Mouse (Mus musculus) activated CD4-positive, CD25-positive, alpha-beta regulatory T cell, adult 4 months (primary cell): ENCODE measurements around the gene C1d. TPM values are rescaled to one million over a fixed set of nuclear protein-coding genes. Genes with fewer than 3 reads are reported as not detected.
"Not testable (repeated sequence)": the region's sequence is repeated elsewhere in the genome, so short reads cannot be mapped to it uniquely, and the experiment has no call there.

Experiments
- ATAC-seq: one replicate; pipeline ENCODE4 v1.8.0; 2017
- polyA plus RNA-seq, 2 experiments: library from polyadenylated mRNA; unstranded; fragments of 100-300 nt; shearing (Covaris generic); gene quantifications; one replicate each; pipeline ENCODE4 v1.2.1; 2017

The C1d gene
- 100 to 1,000 TPM in 1 of 2 experiments, 10 to 100 TPM in 1; 75.8 to 109 TPM for polyA plus RNA-seq

DNA sequence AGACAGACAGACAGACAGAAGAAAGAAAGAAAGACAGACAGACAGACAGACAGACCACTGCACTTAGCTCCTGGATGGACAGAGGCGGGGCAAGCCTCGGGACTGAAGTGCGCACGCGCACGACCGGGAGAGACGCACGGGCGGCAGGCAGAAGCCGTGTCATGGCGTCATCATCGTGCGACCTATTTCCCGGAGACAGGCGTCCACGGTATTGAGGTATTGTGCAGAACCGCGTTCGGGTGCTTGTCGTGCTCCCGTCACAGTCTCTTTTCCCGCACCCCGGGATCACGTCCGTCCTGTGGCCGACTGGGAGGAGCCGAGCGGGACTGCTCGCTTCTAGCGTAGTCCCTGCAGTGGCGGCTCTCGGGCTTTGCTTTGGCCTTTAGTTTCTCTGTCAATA lies at the start of gene C1d:
Gene C1d, plus strand, starts transcription at position 137 of the 400 bp plus-strand sequence.
- ATAC-seq = peak; percentile 84

DNA sequence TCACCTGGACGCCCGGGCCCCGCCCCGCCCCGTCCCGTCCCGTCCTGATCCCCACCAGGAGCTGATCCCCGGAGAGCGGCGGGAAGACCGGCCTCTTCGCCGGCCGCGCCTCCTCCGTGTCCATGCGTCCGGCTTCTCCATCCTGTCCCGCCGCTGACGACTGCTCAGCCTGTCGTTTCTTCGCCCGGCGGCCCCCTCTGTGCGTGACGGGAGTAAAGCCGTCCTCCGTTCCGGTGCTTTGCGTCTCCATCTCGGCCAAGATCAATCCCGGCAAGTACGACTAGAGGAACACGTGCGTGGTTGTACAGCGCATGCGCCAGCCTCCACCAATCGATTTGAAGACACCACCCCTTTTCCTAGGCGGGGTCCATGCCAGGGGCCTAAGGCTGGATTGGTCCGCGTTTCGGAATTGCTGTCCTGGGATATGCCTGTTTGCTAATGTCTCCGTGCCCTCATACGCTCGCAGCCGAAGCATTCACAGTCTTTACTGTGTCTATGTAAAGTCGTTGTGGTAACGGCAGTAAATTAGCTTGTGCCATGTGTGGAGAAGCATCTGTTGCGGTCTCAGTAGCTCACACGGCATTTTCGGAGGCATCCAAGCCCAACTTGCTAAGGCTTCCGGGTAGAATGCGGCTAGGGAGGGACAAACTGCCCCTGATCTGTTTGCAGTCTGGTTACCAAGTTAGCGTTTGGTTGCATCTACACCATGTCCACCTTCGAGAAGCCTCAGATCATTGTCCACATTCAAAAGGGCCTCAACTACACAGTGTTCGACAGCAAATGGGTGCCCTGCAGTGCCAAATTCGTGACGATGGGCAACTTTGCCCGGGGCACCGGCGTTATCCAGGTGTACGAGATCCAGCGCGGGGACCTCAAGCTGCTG lies 45.9 kb upstream of the C1d start, which contains the start of gene Pno1:
Gene Pno1, minus strand, starts transcription at position 311 of the 883 bp plus-strand sequence.
- peak; percentile 91 for ATAC-seq

DNA sequence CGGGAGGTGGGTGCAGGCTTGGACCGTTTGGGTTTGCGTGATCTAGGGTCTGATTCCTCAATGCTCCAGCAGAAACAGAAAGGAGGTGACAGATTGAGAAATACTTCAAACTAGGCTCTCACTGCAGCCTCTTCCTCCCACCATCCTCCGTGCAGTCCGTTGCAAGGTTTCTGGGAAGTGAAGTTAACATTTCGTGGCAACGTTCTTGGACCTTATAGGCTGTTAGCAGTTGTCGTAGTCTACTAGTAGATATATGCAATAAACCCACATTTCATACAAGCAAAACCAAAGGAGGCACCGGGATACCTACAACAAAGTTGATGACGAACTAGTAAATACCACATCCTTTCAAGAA lies 45.3 kb upstream of the C1d start:
- peak; percentile 14 for ATAC-seq

DNA sequence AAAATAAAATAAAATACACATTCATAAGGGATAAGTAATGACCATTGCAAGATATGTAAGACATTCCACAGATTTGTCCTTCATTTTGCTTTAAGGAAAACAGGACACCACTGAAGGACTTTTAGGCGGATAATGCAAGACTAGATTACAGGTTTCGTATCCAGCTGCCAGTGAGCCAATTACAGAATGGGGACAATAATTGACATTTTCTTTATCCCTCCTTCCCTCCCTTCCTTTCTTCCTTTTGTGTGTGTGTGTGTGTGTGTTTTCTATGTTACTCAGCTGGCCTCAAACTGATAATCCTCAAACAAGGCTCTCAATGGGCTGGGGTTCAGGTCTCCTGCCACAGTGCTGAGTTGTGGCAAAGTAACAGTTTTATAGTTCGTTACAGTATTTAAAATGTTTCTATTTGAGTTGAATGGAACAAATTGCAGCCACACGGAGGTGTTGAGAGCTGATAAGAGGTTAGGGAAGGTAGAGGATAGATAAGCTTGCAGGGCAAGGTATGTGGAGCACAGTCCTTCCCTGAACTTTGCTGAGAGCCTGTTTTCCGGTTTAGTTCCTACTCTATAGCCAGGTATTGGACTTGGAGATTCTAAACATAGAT lies 44.4 kb upstream of the C1d start:
- no peak for ATAC-seq

DNA sequence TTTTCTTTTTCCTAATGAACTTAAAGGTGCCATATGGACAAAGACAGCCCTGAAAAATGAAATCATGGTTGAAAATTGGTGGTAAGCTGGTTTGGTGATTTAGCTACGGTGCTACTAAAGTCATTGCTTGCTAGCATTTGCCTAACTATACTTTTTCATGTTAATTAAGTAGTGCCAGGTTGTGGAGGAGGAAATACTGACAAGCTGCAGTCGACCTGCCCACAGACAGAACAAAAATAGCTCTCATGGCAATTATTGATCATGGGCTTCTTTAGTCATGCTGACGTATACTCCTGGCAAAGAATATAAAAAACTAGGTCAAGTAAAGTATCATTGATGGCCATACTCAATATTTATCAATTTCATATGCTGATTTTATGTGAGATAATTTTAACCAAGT lies 41.9 kb upstream of the C1d start:
- no peak for ATAC-seq

DNA sequence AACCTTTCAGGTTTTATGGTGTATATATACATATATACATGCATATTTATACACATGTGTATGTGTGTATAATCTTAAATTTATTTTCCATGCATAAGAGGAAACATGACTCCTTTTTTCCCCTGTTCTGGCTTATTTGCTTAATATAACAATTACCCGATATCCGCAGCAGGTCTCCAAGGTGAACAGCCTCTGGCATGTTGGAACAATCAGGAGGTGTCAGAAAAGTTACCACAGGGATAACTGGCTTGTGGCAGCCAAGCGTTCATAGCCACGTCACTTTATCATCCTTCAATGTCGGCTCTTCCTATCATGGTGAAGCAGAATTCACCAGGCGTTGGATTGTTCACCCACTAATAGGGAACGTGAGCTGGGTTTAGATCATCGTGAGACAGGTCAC lies 36.3 kb upstream of the C1d start:
- ATAC-seq = no peak

DNA sequence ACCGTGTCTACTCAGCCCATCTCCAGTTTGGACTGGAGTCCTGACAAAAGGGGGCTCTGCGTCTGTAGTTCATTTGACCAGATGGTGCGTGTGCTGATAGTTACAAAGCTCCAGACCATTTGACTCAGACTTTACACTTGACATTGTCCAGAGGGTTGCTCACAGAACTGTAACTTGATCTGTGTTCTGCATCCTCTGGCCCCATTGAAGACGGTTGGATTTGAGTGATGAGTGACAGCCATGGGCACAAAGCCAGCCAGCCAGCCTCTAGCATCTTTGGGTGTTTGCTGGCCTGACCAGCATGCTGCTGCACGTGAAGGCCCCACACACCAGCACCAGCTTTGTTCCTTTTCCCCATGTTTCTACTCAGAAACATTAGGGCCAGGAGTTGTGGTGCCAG lies 24.6 kb upstream of the C1d start:
- ATAC-seq = no peak

DNA sequence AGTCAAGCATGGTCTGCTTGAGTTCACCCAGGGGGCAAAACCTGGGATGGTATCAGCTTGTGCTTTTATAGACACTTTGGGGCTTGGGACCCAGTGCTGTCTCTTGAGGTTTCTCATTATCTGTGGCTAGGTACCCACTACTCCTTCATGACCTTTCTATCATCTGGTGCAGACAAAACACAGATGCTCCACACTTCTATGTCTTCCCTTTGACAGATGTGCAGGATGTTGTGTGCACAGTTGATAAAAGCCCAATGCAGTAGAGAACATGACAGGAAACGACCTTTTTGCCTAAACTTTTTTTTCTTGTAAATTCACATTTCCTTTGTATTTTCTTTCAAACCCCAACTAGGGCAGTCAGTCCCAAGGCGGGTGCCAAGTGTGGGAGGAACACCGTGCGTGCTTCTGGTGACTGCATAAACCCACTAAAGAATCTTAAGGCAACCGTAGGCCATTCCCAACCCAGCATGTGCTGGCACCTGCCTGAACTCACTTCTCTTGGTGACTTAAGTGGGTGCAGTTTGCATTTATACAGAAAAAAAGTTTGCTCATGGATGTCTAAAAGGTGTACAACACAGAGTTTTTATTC lies 20.8 kb upstream of the C1d start:
- peak; percentile 49 for ATAC-seq

DNA sequence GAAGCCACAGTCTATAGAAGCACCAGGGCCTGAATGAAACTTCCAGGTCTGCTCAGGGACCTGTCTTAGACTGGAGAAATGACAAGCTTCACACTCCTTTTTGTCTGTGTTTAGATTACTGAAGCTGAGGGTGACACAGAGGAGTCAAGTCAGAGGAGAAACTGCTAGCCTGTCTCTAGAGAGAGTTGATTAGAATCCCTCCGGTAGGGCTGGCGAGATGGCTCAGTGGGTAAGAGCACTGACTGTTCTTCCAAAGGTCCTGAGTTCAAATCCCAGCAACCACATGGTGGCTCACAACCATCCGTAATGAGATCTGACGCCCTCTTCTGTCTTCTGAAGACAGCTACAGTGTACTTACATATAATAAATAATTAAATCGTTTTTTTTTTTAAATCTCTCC lies 18.8 kb upstream of the C1d start:
- ATAC-seq = not testable (repeated sequence)

DNA sequence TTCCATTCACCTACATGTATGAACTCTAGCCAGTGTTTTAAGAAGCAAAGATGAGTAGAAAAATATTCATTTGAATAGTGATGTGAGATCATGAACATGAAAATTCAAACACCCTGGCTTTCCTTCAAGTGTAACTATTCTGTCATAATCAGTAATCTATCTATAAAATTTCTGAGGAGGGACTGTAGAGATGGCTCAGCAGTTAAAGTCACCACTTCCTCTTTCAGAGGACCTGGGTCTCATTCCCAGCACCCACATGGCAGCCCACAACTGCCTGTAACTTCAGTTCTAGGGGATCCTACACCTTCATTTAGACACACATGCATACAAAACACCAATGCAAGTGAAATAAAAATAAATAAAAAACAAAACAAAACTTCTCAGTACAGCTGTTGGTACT lies 8.7 kb upstream of the C1d start:
- no peak for ATAC-seq

DNA sequence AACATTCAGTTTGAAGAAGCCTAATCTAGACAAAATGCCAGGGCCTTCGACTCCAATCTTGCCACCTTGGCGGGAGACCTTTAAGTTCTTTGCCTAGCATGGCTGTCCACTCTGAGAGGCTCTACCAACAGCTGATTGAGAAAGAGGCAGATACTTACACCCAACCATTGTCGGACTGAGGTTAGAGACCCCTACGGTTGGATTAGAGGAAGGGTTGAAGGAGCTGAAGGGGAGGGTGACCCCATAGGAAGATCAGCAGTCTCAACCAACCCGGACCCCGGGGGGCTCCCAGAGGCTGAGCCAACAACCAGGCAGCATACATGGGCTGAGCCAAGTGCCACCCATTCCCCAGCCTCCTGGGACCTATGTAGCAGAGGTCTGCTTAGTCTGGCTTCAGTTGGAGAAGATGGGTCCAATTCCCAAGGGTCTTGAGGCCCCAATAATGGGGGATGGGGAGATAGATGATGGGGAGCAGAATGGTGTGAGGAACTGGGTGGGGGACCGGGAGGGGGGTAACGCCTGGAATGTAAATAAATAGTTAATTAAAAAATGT lies 490 bp upstream of the C1d start:
- no peak for ATAC-seq

DNA sequence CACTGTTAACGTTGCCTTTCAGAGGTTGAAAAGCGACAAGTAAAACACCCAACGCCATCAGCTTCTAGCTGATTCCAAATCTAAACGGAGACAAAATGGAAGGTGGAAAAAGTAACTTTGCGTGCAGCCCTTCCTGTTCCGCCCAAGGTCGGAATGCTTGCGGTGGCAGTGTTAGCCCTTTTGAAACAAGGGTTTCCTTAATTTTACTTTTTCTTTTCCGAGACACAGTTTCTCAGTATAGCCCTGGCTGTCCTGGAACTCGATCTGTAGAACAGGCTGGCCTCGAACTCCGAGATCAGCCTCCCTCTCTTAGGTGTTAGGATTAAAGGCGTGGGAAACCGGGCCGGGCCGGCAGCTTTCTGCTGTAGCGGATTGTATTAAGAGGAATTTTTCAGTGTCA lies 482 bp downstream of the C1d start:
- peak; percentile 66 for ATAC-seq

DNA sequence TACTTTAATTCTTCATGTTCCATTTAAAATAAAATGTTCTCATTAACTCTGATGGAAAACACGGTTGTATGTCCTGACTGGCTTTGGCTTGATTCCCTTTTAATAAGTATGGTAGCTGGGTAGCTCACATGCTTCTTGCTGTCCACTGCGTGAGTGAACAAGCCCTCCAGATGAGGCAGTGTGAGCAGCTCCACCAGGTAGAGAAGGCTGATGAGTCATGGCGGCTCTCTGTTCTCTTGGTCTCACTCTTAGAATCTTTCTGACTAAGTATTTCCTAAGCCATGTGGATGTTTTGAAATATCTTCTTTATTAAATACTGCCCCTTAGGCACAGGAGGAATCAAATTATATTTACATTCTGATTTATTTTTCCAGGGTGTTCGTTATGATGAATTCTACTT lies 9.8 kb downstream of the C1d start:
- ATAC-seq = no peak

DNA sequence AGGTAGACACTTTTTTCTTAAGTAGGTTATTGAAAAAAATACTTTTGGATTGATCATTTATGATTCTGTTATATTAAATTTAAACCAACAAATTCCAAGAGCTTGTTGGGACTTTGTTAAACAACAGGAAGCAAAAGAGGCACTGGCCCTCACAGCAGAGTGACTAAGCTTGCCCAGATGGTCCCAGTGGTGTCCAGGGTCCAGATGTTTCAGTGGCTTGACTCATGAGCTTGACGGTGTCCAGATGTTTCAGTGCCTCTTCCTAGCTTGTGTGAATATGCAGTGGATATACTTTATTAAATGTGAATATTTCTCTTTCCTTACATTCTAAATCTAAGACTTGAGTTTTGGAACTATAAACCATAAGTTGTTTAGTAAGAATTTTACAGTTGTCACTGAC lies 11.4 kb downstream of the C1d start:
- no peak for ATAC-seq

DNA sequence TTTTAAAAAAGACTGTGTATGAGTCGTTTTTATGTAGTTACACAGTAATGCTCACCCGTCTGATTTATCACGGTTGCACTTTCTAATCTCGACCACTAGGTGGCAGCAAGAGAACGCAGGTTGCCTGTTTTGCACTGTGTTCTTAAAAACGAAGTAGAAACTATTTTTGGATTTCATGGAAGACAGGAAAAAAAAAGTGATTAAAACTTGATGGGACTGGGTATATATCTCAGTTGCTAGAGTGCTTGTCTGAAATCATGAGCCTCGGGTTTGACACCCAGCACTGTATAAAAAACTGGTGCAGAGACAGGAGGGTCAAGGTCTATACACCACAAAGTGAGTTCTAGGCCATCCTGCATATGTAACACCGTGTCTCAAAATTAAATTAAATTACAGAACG lies 22.6 kb downstream of the C1d start:
- ATAC-seq = peak; percentile 71

DNA sequence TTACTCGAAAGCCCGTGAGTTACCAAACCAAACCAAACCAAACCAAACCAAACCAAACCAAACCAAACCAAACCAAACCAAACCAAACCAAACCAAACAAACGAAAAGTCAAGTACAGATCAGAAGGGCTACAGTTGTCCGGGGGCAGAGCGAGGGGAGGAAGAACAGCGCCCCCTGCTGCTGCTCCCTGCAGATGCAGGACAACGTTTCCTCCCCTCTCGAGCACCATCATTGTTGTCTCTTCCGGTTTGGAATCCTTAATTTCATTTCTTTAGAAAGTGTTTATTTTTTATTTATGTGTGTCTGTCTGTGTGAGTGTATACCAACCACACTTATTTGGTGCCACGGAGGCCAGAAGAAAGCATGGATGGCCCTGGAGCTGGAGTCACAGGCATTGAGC lies 26.7 kb downstream of the C1d start:
- ATAC-seq = no peak

DNA sequence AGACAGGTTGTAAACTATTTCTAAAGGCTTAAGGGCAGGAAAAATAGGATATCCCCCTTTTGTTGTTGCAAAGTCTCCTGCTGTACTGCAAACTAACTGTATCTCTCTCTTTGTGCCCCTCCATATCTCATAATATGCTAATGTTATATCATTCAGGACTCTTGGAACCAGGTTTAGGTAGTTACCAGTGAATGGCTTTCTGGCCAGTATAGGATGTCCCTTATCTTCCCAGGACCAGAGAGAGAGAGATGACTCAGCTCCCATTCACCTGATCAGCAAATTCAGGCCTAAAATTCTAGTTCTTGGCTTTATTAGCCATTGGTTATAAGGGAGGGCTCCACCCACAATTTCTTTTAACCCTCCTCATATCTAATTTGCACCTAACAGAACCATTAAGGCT lies 31.5 kb downstream of the C1d start:
- no peak for ATAC-seq

DNA sequence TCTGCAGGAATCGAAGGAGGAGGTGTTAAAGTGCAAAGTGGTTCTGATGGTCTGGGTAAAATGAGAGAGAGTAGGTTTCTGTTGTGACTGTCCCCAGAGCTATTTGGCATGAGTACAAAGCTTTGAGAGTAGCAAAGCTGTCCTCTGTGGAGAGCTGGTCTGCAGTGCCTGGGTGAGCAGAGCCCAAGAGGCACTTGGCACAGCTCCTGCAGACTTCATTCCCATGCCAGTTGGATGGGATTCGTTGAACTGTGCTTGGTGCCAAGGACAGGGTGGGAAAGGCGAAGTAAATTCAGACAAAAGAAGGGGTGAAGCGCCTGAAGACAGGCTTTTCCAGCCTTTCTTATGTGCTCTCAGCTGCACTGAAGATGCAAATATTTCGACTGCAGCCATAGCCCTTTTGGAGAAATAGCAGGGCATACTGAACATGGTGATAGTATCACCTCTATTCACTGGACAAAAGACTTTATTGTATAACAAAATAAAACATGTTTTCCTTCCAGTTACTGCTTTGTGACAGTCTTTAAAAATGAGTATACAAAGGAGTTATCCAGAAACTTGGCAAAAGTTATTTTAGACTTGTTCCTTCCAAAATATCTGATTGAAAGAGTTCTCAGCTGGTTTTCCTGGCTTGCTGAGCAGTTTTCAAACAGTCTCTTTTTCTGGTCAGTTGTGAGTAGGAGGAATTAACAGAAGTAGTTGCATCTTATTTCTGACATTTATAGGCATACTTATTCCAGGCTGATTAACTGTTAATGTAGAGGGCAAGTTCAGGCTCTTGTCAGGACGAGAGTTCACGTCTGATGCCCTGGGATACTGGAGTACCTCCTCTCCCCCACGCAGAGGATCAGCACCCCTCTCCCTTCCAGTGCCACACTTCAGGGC lies 48.9 kb downstream of the C1d start:
- no peak for ATAC-seq

DNA sequence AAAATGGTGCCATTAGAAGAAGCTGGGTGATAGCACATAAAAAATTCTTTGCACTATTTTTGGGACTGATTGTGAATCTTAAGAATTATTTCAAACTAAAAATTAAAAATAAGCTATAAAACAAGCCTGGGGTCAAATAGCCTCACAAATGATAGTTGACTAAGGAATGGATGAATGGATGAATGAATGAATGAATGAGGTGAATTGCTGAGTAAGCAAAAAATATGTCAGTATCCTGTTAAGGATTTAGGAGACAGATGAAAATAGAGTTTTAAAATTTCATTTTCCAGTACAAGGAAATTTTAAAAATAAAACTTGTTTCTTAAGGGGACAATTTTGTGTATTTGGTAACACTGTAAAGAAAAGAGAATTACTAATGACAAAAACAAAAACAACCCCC lies 50.1 kb downstream of the C1d start:
- ATAC-seq = no peak
